Mouse (Mus musculus) common myeloid progenitor, adult 5-6 weeks (primary cell): ENCODE measurements at regions not wholly inside any gene's neighbourhood (a gene's known extent, or its start where the extent isn't known, plus 50 kb on each side); places are given as distances from the start of the nearest gene placed in this dataset.
"Not testable (repeated sequence)": the region's sequence is repeated elsewhere in the genome, so short reads cannot be mapped to it uniquely, and the experiment has no call there.

Experiments
- ATAC-seq: replicated peaks from 2 replicates; pipeline ENCODE4 v1.8.0; 2016; ENCODE audit warnings: low read depth, mild to moderate bottlenecking, moderate TSS enrichment, inconsistent platforms; ENCODE audit not compliant: poor library complexity, severe bottlenecking

DNA sequence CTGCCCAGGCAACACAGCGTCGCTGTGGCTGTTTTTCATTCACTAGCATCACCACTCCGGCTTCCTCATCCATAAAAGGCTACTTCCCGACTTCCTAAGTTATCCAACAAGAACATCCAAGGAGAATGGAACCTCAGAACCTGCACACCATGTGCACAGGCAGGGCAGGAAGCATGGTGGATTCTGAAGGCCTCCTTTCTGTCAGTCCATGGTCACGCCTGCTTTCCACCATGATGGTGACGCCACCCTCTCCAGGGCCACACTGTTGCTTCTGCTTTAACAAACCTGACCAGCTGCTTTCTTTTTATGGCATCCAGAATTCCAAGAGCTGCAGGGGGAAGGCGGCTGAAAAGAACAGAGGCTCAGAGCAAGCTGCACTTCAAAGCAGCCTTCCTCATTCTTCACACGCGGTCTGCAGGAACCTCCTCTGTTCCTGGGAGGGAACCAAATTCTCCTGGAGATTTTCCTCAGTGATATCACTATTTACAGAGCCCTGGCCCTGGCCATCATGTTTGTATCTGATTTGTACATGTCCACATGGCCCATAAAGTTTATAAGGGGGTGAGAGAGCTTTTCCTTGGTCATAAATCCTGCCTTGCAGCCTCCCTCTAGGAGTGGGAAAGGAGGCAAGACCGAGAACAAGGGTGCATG, 164.8 kb upstream of the Npvf start:
- ATAC-seq = no peak

DNA sequence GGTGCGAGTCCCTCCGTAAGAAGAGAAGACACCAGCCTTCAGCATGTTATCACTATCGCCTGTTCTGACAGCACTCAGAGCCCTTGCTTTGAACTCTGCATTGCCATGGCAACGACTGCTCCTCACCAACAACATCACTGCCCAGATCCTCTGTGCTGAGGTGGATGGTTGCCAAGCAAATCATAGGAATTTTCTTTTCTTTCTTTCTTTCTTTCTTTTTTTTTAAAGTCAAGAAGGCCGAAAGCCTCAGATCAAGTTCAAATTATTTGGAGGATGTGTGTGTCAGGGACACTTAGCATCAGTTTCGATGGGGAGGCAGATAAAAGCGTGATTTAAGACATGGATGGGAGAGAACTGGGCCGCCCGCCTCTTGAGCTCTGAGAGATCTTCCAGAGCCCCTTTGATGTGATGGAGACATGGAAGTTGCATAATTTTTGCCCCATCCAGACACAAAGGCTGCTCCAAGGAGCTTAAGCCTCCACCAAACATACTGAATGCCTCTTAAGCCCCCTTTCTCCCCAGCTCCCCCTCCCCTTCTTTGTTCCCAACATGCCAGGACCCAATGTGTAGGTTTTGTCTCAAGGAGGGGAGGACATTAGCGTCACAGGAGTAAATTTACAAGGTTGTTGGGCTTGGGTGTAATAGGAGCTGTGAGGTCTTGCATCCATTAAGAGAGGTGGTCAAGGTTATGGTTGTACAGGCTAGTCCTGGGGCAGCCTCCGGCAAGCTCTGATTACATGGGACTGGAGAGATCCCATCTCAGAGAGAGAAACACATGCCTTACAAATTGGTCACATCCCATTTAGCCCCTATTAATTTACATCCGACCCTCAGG, 167.4 kb upstream of the Npvf start:
- ATAC-seq = no peak

DNA sequence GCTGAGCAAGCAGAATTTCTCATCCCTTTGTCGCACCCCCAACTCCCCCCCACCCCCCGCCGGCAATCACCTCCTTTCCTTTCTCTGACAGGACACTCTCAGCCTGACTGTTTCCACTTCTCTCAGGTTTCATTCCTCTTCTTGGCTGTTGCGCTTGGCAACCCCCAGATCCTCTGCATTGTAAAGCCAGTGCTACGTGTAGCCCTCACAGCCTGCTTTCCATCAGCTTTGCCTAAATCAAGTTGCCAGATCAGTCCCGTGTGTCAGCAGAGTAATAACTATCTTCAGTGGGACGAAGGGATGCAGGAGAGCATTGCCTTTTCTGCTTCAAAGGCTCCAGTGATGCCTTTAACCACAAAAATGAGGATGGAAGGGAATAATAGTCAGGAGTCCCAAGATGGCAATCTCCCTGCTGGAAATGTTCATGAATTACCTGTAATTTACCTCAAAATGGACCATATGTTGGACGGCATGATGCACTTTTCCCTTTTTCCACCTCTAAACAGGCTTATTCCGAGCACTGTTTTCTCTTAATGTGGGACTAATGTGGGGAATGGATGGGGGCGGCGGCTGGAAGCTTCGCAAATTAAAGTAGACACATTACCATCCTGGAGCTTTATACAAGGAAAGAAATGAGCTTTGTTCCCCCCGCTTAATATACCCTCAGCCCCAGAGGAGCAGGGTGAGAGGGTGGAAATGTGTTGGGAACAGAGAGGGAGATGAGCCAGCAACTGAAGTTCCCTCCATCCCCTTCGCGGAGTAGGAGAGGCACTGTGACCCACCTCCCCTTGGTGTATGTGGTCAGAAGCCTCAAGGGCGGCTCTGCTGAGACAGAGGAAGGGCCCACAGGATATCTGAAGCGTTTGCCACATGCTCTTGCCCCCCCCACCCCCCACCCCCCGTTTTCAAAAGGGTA, 168.3 kb upstream of the Npvf start:
- ATAC-seq = no peak

DNA sequence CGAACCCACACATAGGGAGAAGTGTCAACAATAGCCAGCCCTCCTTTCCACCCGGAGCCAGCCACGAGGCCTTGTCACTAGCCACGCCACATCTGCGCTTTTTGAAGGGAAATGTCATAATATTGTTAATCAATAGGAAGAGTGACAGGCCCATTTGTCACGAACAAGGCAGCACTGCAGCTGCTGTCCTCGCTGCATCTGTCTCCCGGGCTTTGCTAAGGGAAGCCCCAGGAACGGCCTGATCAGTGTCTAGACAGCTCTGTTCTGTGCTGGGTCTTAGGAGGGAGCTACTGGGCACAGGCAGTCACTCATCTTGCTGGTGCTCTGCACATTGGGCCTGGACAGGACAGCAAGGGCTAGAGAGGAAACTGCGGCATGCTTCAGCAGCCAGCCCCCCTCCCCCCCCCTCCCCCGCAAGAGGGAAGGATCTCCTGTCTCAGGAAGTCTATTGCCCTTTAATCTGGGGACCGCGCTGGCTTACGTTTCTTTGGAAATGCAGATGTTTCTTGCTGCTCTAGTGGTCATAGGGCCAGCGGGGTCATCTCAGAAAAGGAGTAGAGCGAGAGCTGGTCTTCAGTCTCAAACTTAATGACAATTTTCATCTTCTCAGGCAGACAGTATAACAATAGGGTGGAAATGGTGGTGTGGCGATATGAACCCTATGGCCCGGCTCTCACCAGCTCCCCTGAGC, 169.1 kb upstream of the Npvf start:
- peak; percentile 62 for ATAC-seq

DNA sequence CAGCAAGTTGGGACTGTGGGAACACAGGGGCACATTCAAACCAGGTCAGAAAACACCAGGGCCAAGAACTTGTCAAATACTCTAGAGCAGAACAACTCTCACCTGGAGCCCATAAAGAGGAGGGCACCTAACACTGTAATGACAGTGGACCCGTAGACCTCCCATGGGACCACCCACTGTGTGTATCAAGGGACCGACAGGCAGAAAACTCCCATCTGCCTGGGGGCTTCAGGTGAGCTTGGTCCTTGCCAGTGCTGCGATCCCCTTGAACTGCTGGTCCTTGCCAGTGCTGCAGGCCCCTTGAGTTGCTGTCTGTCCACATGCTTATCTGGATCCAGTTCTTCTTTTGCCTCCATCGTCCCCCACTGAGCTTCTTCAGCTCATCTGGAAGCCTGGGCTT, 170.2 kb upstream of the Npvf start:
- no peak for ATAC-seq

DNA sequence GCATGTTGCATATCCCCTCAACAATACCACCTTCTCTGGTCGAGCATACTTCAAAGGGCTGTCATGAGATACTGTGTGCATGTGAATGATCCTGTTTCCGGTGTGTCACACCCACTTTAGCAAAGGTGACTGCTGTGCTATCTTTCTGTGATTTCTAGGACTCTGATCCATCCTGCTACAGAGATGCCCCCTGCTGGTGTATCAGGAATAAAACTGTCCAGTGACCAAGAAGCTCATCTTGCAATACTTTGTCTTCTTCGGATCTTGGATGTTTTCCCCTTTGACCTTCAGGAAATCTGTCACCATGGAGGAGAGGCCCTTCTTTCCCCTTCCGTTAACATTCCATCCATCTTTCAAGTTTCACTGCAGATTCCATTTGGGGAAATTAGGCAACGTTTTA, 177.5 kb upstream of the Npvf start:
- ATAC-seq = no peak

DNA sequence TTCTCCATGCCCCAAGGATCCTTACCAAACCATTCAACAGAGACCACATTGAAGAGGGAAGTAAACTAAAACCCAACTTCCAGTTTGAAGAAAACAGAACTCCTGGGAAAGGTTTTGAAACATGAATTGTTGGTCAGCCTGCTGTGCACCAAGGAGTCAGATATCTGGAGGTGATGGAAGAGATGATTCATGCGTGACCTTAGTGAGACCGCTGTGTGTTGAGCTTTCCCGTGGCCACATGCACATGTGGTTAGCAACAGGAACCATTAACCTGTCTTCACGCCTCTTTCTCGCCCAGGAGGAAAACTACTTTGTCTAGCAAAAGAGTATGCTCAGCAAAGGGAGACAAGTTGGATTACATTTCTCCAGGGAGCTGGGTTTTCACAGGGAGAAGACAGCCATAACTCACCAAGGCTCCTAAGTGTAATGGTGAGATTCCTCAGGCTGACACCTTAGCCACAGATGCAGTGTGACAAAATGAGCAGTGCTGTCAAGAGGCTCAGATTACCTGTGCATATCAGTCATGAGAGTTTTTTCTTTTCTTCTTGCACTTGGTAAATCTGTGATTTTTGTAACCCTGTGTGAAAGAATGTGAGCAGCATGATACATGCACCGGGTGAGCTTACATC, 181.9 kb upstream of the Npvf start:
- no peak for ATAC-seq

DNA sequence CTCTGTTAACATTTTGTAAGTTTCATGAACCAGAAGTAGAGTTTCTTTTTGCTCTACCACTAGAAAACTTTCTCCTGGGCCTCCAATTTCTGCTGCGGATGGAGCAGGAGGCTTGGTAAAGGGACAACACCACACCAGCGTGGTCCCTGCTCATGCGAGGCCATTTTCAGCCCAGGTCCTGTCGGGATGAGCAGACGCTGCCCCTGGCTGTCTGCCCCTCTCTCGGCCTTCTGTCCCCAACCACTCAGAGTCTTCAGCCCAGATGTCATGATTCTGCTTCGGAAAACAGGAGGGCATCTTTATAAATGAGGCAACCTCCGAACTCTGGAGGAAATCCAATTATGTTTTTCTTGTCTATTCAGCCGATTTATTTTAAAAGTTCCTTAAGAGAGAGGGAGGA, 186.6 kb upstream of the Npvf start:
- no peak for ATAC-seq

DNA sequence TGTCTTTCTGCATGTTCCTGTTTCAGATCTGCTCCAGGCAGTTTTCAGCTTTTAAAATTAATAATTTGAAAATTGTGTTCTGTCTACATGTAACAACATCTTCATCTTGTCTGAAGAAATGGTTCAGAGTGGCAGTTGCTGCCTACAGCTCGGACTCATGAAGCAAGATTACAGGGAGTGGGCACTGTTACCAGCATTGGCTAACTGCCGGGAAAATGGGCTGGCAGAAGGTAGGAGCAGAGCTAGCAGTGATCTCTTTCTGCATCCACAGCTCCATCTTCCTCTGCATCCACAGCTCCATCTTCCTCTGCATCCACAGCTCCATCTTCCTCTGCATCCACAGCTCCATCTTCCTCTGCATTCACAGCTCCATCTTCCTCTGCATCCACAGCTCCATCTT, 191.0 kb upstream of the Npvf start:
- not testable (repeated sequence) for ATAC-seq

DNA sequence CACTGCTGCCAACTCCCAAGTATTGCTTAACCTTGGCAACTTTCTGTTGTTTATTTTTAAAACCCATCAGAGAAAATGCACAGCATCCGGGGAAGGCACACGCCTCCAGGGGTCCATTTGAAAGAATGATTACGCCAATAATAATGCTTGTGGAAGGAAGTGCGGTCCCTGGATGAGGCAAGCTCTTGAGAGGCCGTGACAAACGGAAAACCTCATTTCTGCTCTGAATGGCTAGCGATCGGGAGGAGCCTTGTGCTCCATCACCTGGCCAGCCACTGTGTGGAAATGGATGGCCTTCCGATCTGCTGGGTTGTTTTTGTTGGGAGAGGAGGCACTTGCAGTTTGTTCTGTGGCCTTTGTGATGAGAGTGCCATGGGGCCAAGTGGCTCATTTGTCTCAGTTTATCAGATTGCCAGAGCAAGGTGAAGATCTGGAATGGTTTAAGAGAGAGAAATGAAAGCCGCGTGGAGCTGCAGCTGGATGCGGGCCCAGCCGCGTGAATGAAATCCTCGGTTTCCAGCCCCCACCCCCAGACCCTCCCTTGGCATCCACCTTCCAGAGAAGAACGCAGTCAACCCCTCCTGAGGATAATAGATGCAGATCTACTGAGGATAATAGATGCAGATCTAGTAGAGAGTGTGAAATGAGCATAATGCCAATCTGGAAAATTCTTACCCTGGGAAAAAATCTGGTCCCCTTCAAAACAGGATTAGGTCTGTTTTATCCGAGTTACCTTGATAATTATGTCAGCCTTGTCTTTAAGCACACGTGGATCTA, 192.7 kb upstream of the Npvf start:
- no peak; the same call in 1 of the 2 replicates for ATAC-seq

DNA sequence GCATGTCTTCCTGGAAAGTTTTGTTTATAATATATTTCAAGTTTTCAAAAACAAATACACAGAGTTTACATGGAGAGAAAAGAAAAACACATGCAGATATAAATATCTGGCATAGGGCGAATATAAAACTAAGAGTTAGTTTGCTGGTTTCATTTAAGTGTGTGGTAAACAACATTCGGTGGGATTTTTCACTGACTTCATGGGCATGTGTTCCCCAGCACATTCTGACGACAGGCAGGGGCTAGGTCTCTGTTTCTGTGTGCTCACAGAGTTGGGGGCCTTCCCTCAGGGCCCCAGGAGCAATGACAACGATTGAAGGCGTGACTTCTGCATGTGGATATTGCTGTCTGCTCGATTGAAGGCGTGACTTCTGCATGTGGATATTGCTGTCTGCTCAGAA, 193.3 kb upstream of the Npvf start:
- no peak for ATAC-seq

DNA sequence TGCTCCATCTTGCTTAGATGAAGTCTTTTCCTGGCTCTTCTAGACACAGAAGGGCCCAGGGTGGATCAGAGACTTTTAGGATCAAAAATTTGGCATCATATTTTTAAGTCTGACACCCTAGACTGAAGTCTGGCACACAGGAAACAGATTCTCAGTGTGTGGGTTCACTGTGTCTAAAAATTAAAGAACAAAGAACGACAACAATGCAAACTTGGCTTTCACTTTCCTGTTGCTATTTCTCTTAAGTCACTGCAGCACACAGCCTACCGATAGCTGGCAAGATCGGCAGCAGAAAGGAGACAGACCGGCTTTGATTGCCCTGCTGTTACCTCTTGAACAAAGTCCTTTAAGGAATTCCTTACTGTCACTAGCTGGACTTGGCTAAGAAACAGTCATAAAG, 204.9 kb upstream of the Npvf start:
- ATAC-seq = no peak

DNA sequence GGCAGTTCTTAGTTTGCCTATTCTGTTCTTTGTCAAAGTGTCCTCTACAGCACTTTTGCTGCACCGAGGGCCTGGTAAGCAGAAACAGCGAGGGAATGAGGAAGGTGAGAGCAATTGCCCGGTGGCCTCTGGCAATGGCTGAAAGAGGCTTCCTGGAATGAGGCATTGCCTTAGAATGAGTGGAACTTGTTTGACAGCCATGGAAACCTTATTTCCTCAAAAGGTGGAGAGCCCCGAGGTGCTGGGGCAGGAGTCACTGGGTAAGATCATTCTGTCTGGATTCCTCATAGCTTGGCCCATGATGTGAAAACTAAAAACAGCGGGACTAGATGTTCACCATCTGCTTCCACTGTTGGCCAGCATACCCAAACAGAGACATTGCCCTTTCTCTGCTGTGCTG, 223.8 kb upstream of the Npvf start:
- no peak for ATAC-seq

DNA sequence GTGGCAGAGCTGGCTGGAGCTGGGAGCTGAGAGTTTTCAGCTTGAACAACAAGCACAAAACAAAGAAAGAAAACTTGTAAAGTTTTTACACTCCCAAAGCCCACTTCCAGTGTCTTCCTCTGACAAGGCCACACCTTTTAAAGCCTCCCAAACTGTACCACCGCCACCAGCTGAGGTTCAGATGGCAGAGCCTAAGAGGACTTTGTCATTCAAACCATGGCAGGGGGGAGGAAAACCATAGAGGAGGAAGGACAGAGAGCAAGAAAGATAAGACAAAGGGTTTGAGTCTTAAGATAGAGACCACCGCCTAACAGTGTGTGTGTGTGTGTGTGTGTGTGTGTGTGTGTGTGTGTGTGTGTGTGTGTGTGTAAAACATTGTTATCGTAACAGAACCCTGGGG, 228.1 kb upstream of the Npvf start:
- ATAC-seq = peak; percentile 77

DNA sequence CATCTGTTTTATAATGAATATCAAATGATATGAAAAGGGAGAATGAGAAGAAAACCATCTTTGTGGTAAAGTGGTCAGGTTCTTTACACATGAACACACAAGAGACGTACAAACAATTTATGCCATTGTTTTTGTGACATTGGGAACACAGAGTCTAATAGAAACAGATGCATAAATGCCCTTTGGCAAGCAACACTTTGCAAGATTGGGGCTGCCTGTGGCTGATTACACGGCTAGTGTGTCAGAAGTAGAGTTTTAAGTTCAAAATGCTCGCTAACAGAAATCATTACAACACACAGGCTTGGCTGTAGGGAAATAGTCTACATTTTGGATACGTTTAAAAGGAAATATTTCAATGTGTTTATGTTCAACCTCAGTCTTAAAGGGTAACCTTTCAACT, 228.5 kb upstream of the Npvf start:
- no peak for ATAC-seq

DNA sequence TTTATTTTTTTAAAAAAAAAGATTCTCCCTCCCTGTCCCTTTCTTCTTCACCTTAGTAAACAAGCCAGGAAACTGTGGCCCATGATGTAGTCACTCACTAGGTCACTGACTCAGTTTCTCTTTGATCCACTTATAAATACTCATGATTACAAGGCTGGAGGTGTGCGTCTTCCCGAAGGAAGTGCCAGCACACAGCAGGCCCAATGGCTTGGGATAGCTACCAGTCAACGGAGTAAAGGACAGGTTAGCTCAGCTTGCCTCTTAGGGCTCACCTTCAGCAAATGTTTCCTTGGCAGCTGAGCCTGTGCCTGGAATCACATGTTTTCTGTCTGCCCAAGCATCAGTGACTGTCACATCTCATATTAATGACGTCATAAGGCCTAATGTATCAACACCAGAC, 230.8 kb upstream of the Npvf start:
- ATAC-seq = no peak

DNA sequence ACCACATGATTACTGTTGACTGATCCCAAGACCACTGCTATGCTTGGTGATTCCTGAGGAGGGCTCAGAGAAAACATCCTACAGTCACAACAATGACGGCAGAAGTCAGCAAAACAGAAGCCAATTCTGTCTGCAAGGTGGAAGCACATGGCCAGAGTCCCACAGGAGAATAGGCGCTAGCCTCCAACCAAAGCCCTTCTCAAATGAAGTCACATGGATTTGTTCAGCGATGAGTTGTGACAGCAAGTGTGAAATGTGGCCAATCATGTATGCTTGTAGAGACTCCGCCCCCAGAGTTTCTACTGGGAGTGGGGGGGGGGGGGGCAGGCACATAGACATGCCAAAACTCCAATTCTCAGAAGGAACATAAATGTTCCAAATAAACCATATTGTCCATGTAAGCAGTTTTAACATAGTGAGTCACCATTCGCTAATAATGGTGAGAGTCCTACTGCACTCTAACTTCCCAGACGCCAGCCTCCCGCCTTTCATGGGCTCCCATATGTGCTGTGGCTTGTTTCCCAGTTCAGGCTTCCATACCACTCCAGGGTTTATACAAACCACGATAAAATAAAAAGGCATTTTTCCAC, 231.6 kb upstream of the Npvf start:
- ATAC-seq = no peak

DNA sequence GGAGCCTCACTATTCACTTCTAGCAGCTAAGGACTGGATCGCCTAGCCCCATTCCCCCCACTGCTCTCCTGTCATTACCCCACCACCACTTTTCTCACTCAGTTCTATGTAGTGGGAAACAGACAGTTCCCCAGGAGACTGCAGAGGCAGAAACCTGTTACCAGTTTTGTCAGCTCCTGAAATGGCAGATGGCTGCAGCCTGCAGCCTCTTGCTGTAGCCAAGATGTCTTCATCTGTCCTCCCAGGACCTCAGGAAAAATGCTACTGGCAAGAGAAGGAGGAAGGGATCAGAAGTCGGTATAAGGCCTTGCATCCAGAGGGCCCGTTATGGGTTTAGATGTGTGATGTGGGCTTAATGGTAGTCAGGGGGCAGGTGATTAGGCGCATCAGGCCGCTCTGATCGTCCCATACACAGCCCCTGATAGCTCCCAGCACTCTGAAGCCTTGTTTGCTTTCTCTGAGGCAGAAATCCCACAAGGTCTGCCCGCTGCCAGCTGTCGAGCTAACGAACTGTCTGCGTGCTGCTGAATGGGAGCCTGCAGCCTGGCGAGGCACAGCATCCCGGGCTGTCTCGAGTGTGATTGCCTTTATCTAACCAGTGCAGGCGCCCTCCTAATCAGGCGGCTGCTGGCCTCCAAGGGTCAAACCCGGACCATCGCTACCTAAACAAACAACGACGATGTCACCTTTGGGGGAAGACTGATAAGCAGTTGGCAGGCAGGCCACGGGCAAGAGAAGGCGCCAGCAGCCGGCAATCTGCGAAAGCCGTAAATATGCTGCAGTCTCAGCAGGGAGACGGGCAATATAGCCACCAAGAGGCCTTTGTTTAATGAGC, 236.3 kb upstream of the Npvf start:
- peak; percentile 92 for ATAC-seq
